Mouse (Mus musculus) C2C12 (cell line): Measurements from ENCODE around the gene Cntnap5b. TPM values are rescaled to one million over a fixed set of nuclear protein-coding genes. Genes with fewer than 3 reads are reported as not detected.

Experiments
- H3K27me3 ChIP-seq: one replicate; pipeline ENCODE4 v1.6.1; 2011; ENCODE audit not compliant: control insufficient read depth, insufficient read depth, insufficient read length
- H3K36me3 ChIP-seq: one replicate; pipeline ENCODE4 v1.6.1; 2011; ENCODE audit not compliant: control insufficient read depth, insufficient read depth
- H3K4me3 ChIP-seq: one replicate; pipeline ENCODE4 v1.5.1; 2011; ENCODE audit warnings: mild to moderate bottlenecking, control low read depth; ENCODE audit not compliant: poor library complexity, insufficient read depth, severe bottlenecking
- H3K79me2 ChIP-seq: one replicate; pipeline ENCODE4 v1.6.1; 2011; ENCODE audit not compliant: control insufficient read depth, insufficient read depth
- H3K79me3 ChIP-seq: one replicate; pipeline ENCODE4 v1.6.1; 2011; ENCODE audit warnings: low read depth, control low read depth
- H3ac ChIP-seq: one replicate; pipeline ENCODE3; 2011; ENCODE audit warnings: low read depth; ENCODE audit not compliant: control insufficient read depth, insufficient read length
- CEBPB ChIP-seq: IDR thresholded peaks from one replicate; pipeline ENCODE4 v1.6.1; 2011; ENCODE audit warnings: low read depth, mild to moderate bottlenecking, control low read depth, moderate library complexity
- CTCF ChIP-seq: IDR thresholded peaks from one replicate; pipeline ENCODE4 v1.5.1; 2011; ENCODE audit not compliant: control insufficient read depth, insufficient read depth, insufficient read length
- FOSL1 ChIP-seq: IDR thresholded peaks from one replicate; pipeline ENCODE4 v1.8.0; 2011; ENCODE audit warnings: mild to moderate bottlenecking, low read length; ENCODE audit not compliant: poor library complexity, insufficient read depth, severe bottlenecking
- MAX ChIP-seq: IDR thresholded peaks from one replicate; pipeline ENCODE4 v1.6.1; 2011; ENCODE audit warnings: mild to moderate bottlenecking, control low read depth
- MYOD1 ChIP-seq: IDR thresholded peaks from one replicate; pipeline ENCODE4 v1.6.1; 2011; ENCODE audit warnings: low read depth; ENCODE audit not compliant: control insufficient read depth, insufficient read length
- MYOG ChIP-seq: IDR thresholded peaks from one replicate; pipeline ENCODE4 v1.6.1; 2011; ENCODE audit not compliant: control insufficient read depth, insufficient read length; ENCODE audit errors: extremely low read depth
- USF1 ChIP-seq: IDR thresholded peaks from one replicate; pipeline ENCODE4 v1.6.1; 2011; ENCODE audit warnings: low read depth, mild to moderate bottlenecking, control low read depth, moderate library complexity
- polyA plus RNA-seq: library from polyadenylated mRNA; unstranded; fragments of >200 nt; fragmentation: generic; extraction: Trizol; gene quantifications from one replicate; pipeline ENCODE4 v1.2.1, GENCODE M21; 2012; ENCODE audit warnings: missing spikeins

Cntnap5b gene
- polyA plus RNA-seq, 1 experiment: not detected

- no peak for TF ChIP-seq CTCF
- no peak for TF ChIP-seq USF1
- no peak for TF ChIP-seq MYOD1
- TF ChIP-seq MYOG: no peak
- TF ChIP-seq MAX: no peak
- no peak for TF ChIP-seq FOSL1
- no peak for TF ChIP-seq CEBPB
These were observed 538.1 kb downstream of the Cntnap5b start for GRCm38 (mm10) chr1:100310687-100311086.

DNA sequence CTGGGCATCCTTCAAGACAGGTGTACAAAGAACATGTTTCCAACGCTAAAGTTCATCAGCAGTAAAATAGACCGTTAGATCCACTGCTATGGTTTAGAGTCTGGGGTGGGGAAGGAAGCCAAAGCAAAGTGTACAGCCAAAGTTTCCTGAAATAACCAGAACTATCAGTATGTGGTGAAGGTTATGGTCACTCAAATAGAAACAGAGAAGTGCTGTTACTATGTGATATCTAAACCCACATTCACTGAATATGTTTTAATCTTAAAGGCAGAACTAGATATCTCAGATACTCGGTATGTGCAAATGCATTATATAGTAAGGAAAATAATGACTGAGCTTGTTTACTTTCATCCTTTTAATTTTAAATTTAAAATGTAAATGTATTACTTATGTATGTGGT, 558.5 kb downstream of the Cntnap5b start:
- TF ChIP-seq CTCF (no peak), MYOD1 (no peak), MAX (no peak), FOSL1 (no peak), MYOG (no peak), CEBPB (no peak), USF1 (no peak)
- H3K36me3 ChIP-seq: no peaks in the 10 kb centered on the region
- no peak overlapping the region for H3K4me3 ChIP-seq
- no peaks in the 10 kb centered on the region for H3K27me3 ChIP-seq
- no peak overlapping the region for H3ac ChIP-seq
- H3K79me3 ChIP-seq: no peaks in the 10 kb centered on the region
- no peaks in the 10 kb centered on the region for H3K79me2 ChIP-seq

More at GRCm38 (mm10) chr1:100310687-100311086, 538.1 kb downstream of the Cntnap5b start:
- Histone ChIP-seq H3K79me3 (no peaks in the 10 kb centered on the region), H3K79me2 (no peaks in the 10 kb centered on the region), H3K27me3 (no peaks in the 10 kb centered on the region), H3K4me3 (no peak overlapping the region), H3K36me3 (no peaks in the 10 kb centered on the region), H3ac (no peak overlapping the region)

DNA sequence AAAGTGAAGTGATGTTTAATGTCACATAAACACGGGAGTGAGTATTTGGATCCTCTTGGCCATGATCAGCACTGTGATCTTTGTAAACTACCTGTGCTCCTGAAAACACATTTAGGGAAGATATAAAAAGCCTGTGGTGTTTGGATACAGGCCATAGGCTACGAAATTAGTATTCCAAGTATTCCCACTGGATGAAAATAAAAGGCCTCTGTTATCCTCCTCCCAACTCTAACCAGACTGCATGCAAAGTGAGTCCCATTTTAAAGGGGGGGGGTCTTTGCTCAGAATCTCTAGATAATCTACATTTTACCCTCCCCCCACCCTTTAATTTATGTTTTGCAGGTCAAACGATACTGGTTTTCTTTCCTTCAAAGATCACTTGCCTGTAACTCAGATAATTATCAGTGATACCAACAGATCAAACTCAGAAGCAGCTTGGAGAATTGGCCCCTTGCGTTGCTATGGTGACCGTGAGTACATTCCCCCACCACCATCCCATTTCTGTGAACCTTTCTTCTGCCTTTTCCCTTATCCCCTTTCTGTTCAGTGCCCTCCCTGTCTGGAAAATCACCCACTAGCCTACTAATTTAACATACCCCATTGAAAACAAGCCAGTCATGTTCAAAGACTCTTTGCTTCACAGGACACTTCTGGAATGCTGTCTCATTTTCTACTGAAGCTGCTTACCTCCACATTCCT, 597.0 kb downstream of the Cntnap5b start:
- H3K79me3 ChIP-seq: no peaks in the 10 kb centered on the region
- H3K27me3 ChIP-seq: no peaks in the 10 kb centered on the region
- H3ac ChIP-seq: no peak overlapping the region
- TF ChIP-seq CTCF (no peak), FOSL1 (no peak), MAX (no peak), MYOG (no peak), MYOD1 (no peak), CEBPB (no peak), USF1 (no peak)
- H3K4me3 ChIP-seq: no peak overlapping the region
- H3K79me2 ChIP-seq: no peaks in the 10 kb centered on the region
- no peaks in the 10 kb centered on the region for H3K36me3 ChIP-seq

DNA sequence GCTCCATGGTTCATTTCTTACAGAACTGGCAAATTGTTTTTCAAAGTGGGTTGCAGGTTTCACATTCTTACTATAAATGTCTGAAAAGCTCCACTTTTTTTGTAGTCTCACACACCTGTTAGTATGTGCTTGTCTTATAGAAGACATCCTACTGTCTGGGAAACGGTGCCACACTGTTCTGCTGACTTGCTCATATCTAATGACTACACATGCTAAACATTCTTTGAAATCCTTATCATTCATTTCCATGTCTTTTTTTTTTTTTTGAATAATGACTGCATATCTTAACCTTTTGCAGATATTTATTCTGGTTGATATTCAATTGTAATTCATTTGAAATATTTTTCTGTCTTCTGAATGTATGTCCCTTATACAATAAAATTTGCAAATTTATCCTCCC, 613.7 kb downstream of the Cntnap5b start:
- no peak for TF ChIP-seq CTCF
- no peak for TF ChIP-seq USF1
- no peak for TF ChIP-seq CEBPB
- no peak for TF ChIP-seq MYOG
- TF ChIP-seq MYOD1: no peak
- no peak for TF ChIP-seq FOSL1
- no peak for TF ChIP-seq MAX
- H3ac ChIP-seq: no peak overlapping the region
- no peaks in the 10 kb centered on the region for H3K36me3 ChIP-seq
- H3K4me3 ChIP-seq: no peak overlapping the region
- no peaks in the 10 kb centered on the region for H3K79me3 ChIP-seq
- H3K27me3 ChIP-seq: no peaks in the 10 kb centered on the region
- H3K79me2 ChIP-seq: no peaks in the 10 kb centered on the region

- no peaks in the 10 kb centered on the region for H3K79me2 ChIP-seq
- no peak overlapping the region for H3K4me3 ChIP-seq
- TF ChIP-seq MYOD1 (no peak), MYOG (no peak)
- no peak overlapping the region for H3ac ChIP-seq
- no peaks in the 10 kb centered on the region for H3K36me3 ChIP-seq
- H3K79me3 ChIP-seq: no peaks in the 10 kb centered on the region
- no peaks in the 10 kb centered on the region for H3K27me3 ChIP-seq
These were observed 621.5 kb downstream of the Cntnap5b start for GRCm38 (mm10) chr1:100394034-100394433.

GRCm38 (mm10) chr1:100416658-100417224, 644.2 kb downstream of the Cntnap5b start:
- Histone ChIP-seq H3K36me3 (no peaks in the 10 kb centered on the region), H3K79me2 (no peaks in the 10 kb centered on the region), H3K27me3 (no peaks in the 10 kb centered on the region), H3ac (no peak overlapping the region), H3K4me3 (no peak overlapping the region), H3K79me3 (no peaks in the 10 kb centered on the region)
- no peak for TF ChIP-seq MYOD1
- no peak for TF ChIP-seq CEBPB
- TF ChIP-seq MAX: no peak
- TF ChIP-seq MYOG: no peak
- TF ChIP-seq CTCF: no peak
- TF ChIP-seq FOSL1: no peak
- no peak for TF ChIP-seq USF1
